Mouse (Mus musculus) induced T-regulatory cell, adult 2 months (primary cell): Measurements from ENCODE around the gene Zfp935.
"Not testable (repeated sequence)": the region's sequence is repeated elsewhere in the genome, so short reads cannot be mapped to it uniquely, and the experiment has no call there.

Experiments
- DNase-seq: peaks from one replicate; pipeline ENCODE4 v3.0.0-alpha.2; 2012; ENCODE audit warnings: low read depth

Gene Zfp935

GRCm38 (mm10) chr13:62558189-62559110, at the start of gene Zfp935:
Gene Zfp935, minus strand, starts transcription at chr13:62558511.
- DNase-seq: peak; percentile 58

GRCm38 (mm10) chr13:62571099-62571498, 12.8 kb upstream of the Zfp935 start, which contains the start of gene Zfp934:
Gene Zfp934, minus strand, starts transcription at chr13:62571199.
- DNase-seq: not testable (repeated sequence)

- DNase-seq: not testable (repeated sequence)
Observed at GRCm38 (mm10) chr13:62561696-62562095, 3.4 kb upstream of the Zfp935 start.

- not testable (repeated sequence) for DNase-seq
Observed at GRCm38 (mm10) chr13:62530129-62530528, 28.2 kb downstream of the Zfp935 start.

- not testable (repeated sequence) for DNase-seq
Observed at GRCm38 (mm10) chr13:62510641-62511420, 47.5 kb downstream of the Zfp935 start.

- DNase-seq: peak; percentile 3
Observed at GRCm38 (mm10) chr13:62472661-62473060, 85.7 kb downstream of the Zfp935 start.

- peak; percentile 84 for DNase-seq
Observed at GRCm38 (mm10) chr13:62469947-62470346, 88.4 kb downstream of the Zfp935 start.

GRCm38 (mm10) chr13:62466424-62467334, 91.6 kb downstream of the Zfp935 start, which contains the start of gene Gm49359:
Gene Gm49359, minus strand, starts transcription at chr13:62466832.
- DNase-seq: peak; percentile 95
